In the genomic region with DNA sequence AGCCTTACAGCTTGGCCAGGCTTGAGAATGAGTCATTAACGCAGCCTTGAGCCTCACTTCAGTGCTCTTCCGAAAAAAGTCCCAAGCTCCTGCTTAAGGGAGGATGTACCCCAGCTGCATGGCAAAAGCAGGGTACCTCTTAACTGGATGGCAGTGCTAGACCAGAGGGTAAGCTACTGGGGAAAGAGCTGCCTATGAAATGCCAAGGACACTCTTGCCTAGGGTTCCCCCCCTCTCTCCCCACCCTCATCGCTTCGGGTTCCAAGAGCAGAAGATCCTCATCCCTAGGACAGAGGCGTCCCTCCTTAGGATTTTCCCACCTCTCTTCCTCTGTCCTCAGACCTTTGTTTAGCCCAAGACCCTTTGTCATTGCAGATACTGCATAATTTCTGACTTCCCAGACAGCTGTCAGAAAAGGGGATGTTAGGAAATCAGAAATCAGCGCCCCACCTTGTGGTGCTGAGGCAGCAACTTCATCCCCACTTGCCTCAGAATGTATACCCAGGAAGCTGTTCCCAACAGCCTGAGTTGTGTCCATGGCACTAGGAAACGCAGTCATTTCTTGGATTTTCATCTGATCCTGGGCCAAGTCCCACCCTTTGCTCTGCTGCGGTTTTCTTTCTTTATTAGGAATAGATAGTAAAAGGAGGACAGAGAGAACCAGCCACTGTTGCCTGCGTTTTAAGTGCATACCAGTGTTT, we compare ENCODE assay signal across 14 mouse cellular contexts. TPM values are rescaled to one million over a fixed set of nuclear protein-coding genes. Genes with fewer than 3 reads are reported as not detected.
DNase-seq lines count a peak whose midpoint lies in the region; ATAC-seq and TF ChIP-seq lines count a peak whose summit lies in the region.
"Had no signal": no experiment of that assay in that cellular context is flagged by ENCODE, and none has a peak within 500 bp of the region (broad histone marks: within the 10 kb centered on the region; RNA-seq: fewer than 3 reads in every experiment).

No protein-coding gene starts in this region.

- intact Hi-C loops in left cerebral cortex, adult 2 months (cut with DNase I): no loop called here
- intact Hi-C loops in left cerebral cortex, postnatal 36 days (cut with DNase I): loop anchor here (5.0 kb wide), 1 partner anchor 120 kb away; no protein-coding TSS in a partner anchor

- no peak for ATAC-seq in hindbrain, embryonic 11.5 days (ENCODE audit: low FRiP score)
- ATAC-seq in midbrain, postnatal 0 days (ENCODE audit: low FRiP score): no peak
- no peak for ATAC-seq in granulocyte monocyte progenitor cell, adult 5-6 weeks (replicated peaks; ENCODE audit: poor library complexity, severe bottlenecking)
- ATAC-seq: liver, postnatal 0 days had no signal

- 68% methylated on average over 9 of the region's 9 CpGs for WGBS in forebrain, embryonic 10.5 days
- 72% methylated on average over 9 of the region's 9 CpGs for WGBS in hindbrain, embryonic 11.5 days
- WGBS in midbrain, postnatal 0 days: 44% methylated on average over 9 of the region's 9 CpGs

- H3K4me3 ChIP-seq in left cerebral cortex, adult 2 months: peak overlapping the region; percentile 95
- peak overlapping the region; percentile 34; the same call in 1 of the 2 replicates for H3K4me3 ChIP-seq in forebrain, embryonic 10.5 days
- H3K4me3 ChIP-seq in hindbrain, embryonic 11.5 days (ENCODE audit: low read depth, low read length): 0 out of 2 replicates have a peak overlapping the region, but pooled peaks have one; percentile 20
- peak overlapping the region; percentile 45 for H3K4me3 ChIP-seq in midbrain, postnatal 0 days (ENCODE audit: low read depth, low read length)
- H3K4me3 ChIP-seq: erythroblast, embryonic 14.5 days; kidney, embryonic 15.5 days; limb, embryonic 10.5 days had no signal

- H3K9ac ChIP-seq in hindbrain, embryonic 11.5 days (ENCODE audit: low read depth, low read length): no peak overlapping the region; the same call in 1 of the 2 replicates
- H3K9ac ChIP-seq in midbrain, postnatal 0 days (replicated peaks; ENCODE audit: low read length, poor library complexity, severe bottlenecking): peak overlapping the region; percentile 52
- H3K9ac ChIP-seq: kidney, embryonic 15.5 days; liver, postnatal 0 days had no signal

- no peaks in the 10 kb centered on the region for H3K9me3 ChIP-seq in forebrain, embryonic 10.5 days
- H3K9me3 ChIP-seq in hindbrain, embryonic 11.5 days (ENCODE audit: control insufficient read depth, low read length): no peaks in the 10 kb centered on the region
- H3K9me3 ChIP-seq in midbrain, postnatal 0 days (ENCODE audit: low read length): no peaks in the 10 kb centered on the region
- H3K9me3 ChIP-seq: kidney, embryonic 15.5 days; limb, embryonic 10.5 days had no signal

- DNase-seq in left cerebral cortex, adult 2 months (ENCODE audit: extremely low spot score in 1 of 2, low spot score in 2 of 2): no peak
- no peak for DNase-seq in left cerebral cortex, postnatal 36 days (ENCODE audit: low spot score in 2 of 2)
- DNase-seq in forebrain, embryonic 10.5 days (ENCODE audit: extremely low spot score, low spot score): no peak
- no peak for DNase-seq in hindbrain, embryonic 11.5 days (ENCODE audit: low spot score)
- DNase-seq in midbrain, postnatal 0 days (ENCODE audit: low spot score): peak; percentile 41
- no peak for DNase-seq in kidney, postnatal 4 days
- no peak for DNase-seq in retina, postnatal 1 day
- DNase-seq: liver, postnatal 0 days; thymus, postnatal 14 days had no signal

- peaks cover 24% of the 10 kb centered on the region for H3K27me3 ChIP-seq in forebrain, embryonic 10.5 days (ENCODE audit: poor library complexity, severe bottlenecking)
- no peaks in the 10 kb centered on the region for H3K27me3 ChIP-seq in hindbrain, embryonic 11.5 days (ENCODE audit: control insufficient read depth, insufficient read depth, low read length)
- H3K27me3 ChIP-seq in midbrain, postnatal 0 days (ENCODE audit: insufficient read depth, low read length): no peaks in the 10 kb centered on the region

- H3K27ac ChIP-seq in left cerebral cortex, adult 2 months: peak overlapping the region; percentile 77
- H3K27ac ChIP-seq in forebrain, embryonic 10.5 days: no peak overlapping the region
- no peak overlapping the region for H3K27ac ChIP-seq in hindbrain, embryonic 11.5 days (ENCODE audit: low read depth, low read length)
- H3K27ac ChIP-seq in midbrain, postnatal 0 days (ENCODE audit: low read depth, low read length): no peak overlapping the region
- H3K27ac ChIP-seq: kidney, embryonic 15.5 days; limb, embryonic 10.5 days had no signal

- H3K4me1 ChIP-seq in forebrain, embryonic 10.5 days: peaks cover 64% of the 10 kb centered on the region
- peaks cover 13% of the 10 kb centered on the region; the same call in 1 of the 2 replicates for H3K4me1 ChIP-seq in hindbrain, embryonic 11.5 days (replicated peaks; ENCODE audit: control insufficient read depth, insufficient read depth, low read length)
- peaks cover 33% of the 10 kb centered on the region for H3K4me1 ChIP-seq in midbrain, postnatal 0 days (ENCODE audit: insufficient read depth, low read length)

- peaks cover 14% of the 10 kb centered on the region for H3K36me3 ChIP-seq in forebrain, embryonic 10.5 days (replicated peaks)
- no peaks in the 10 kb centered on the region for H3K36me3 ChIP-seq in hindbrain, embryonic 11.5 days (ENCODE audit: control insufficient read depth, insufficient read depth, low read length)
- 0 out of 2 replicates have a peak, but pooled peaks cover 2% of the 10 kb centered on the region for H3K36me3 ChIP-seq in midbrain, postnatal 0 days (ENCODE audit: insufficient read depth, low read length)

- peak overlapping the region; percentile 37 for H3K4me2 ChIP-seq in hindbrain, embryonic 11.5 days (replicated peaks; ENCODE audit: low read depth, low read length)
- peak overlapping the region; percentile 94 for H3K4me2 ChIP-seq in midbrain, postnatal 0 days (ENCODE audit: low read depth, low read length, poor library complexity, severe bottlenecking)

- TF ChIP-seq CTCF in left cerebral cortex, adult 2 months (IDR thresholded peaks at IDR 0.05): peak; percentile 25
- peak; percentile 68 for TF ChIP-seq CTCF in midbrain, postnatal 0 days (IDR thresholded peaks at IDR 0.05)

RNA-seq across cellular contexts. Expression of a gene that starts 4.7 kb away (rescaled TPM):
- total RNA-seq in left cerebral cortex, adult 2 months (2021): 100 to 1,000 TPM; 105 to 111 TPM
- 100 to 1,000 TPM in 1 of 2 experiments, 10 to 100 TPM in 1; 95.8 to 105 TPM for total RNA-seq in left cerebral cortex, postnatal 36 days (2021)
- polyA plus RNA-seq in forebrain, embryonic 10.5 days (2016; fragmentation: Nextera tagmentation; extraction: Ambion mirVana): 1.8 and 2.0 TPM in 2 replicates
- 4.5 and 4.7 TPM in 2 replicates for polyA plus RNA-seq in hindbrain, embryonic 11.5 days (2014; fragmentation: Nextera tagmentation; extraction: Ambion mirVana)
- total RNA-seq in midbrain, postnatal 0 days (2014; rRNA removed): 45.0 and 61.2 TPM in 2 replicates
- polyA plus RNA-seq in midbrain, postnatal 0 days (2015; fragmentation: Nextera tagmentation; extraction: Ambion mirVana): 5.8 and 5.9 TPM in 2 replicates
- not detected in 2 replicates for total RNA-seq in granulocyte monocyte progenitor cell, adult 5-6 weeks (2014; fragmentation: Nextera tagmentation)
- total RNA-seq in granulocyte monocyte progenitor cell, adult 5-6 weeks (2017): 0.22 TPM in 1 of 2 replicates, not detected in the other
- total RNA-seq: neutrophil, adult 5-6 weeks had no signal
- polyA plus RNA-seq: erythroblast, embryonic 14.5 days had no signal

Comparison
In these comparisons a context has a peak if more than half of its experiments do, and no peak if none do; other contexts are left out.
1. H3K4me3 ChIP-seq: peak in every context shown above with its lines; median percentile 95 in left cerebral cortex, adult 2 months; 45 in midbrain, postnatal 0 days; 34 in forebrain, embryonic 10.5 days; 20 in hindbrain, embryonic 11.5 days.
2. RNA of a gene that starts 4.7 kb away (total RNA-seq): 105 to 111 TPM in left cerebral cortex, adult 2 months, 95.8 to 105 TPM in left cerebral cortex, postnatal 36 days and 45.0 to 61.2 TPM in midbrain, postnatal 0 days; 0.22 TPM in granulocyte monocyte progenitor cell, adult 5-6 weeks; every median in the first group is over 10 times any median in the second.